Mouse (Mus musculus) midbrain, embryonic 13.5 days (tissue): ENCODE data around the gene Gm527. TPM values are rescaled to one million over a fixed set of nuclear protein-coding genes. Genes with fewer than 3 reads are reported as not detected.

Source experiments
- ATAC-seq: fragments of 200-750 bp; cut with Nextera tagmentation; 2 replicates; pipeline ENCODE4 v1.8.0; 2017; ENCODE audit warnings: mild to moderate bottlenecking, moderate TSS enrichment, moderate library complexity
- H3K27ac ChIP-seq: fragments of 300-500 bp; sonication (generic); 2 replicates; pipeline ENCODE4 v1.5.1; 2015; ENCODE audit warnings: inconsistent platforms, mild to moderate bottlenecking, moderate library complexity
- H3K27me3 ChIP-seq: fragments of 300-500 bp; sonication (generic); 2 replicates; pipeline ENCODE4 v1.6.1; 2015; ENCODE audit warnings: mild to moderate bottlenecking, inconsistent platforms
- H3K36me3 ChIP-seq: fragments of 300-500 bp; sonication (generic); 2 replicates; pipeline ENCODE4 v1.6.1; 2015; ENCODE audit warnings: mild to moderate bottlenecking, inconsistent platforms
- H3K4me1 ChIP-seq: fragments of 300-500 bp; sonication (generic); replicated peaks from 2 replicates; pipeline ENCODE4 v1.6.1; 2015; ENCODE audit warnings: inconsistent platforms
- H3K4me2 ChIP-seq: fragments of 300-500 bp; sonication (generic); replicated peaks from 2 replicates; pipeline ENCODE4 v1.6.1; 2015; ENCODE audit warnings: moderate library complexity, mild to moderate bottlenecking, inconsistent platforms
- H3K4me3 ChIP-seq: fragments of 300-500 bp; sonication (generic); replicated peaks from 2 replicates; pipeline ENCODE4 v1.5.1; 2015; ENCODE audit warnings: mild to moderate bottlenecking, inconsistent platforms
- H3K9ac ChIP-seq: fragments of 300-500 bp; sonication (generic); replicated peaks from 2 replicates; pipeline ENCODE4 v1.6.1; 2015; ENCODE audit warnings: mild to moderate bottlenecking, inconsistent platforms
- H3K9me3 ChIP-seq: fragments of 300-500 bp; sonication (generic); 2 replicates; pipeline ENCODE4 v1.6.1; 2016; ENCODE audit warnings: mild to moderate bottlenecking, inconsistent platforms
- WGBS: fragments of 180-500 bp; shearing (Covaris S2); methylation state at CpG from one replicate; pipeline ENCODE4 v1.1.7; 2015; 5-methylcytosine and 5-hydroxymethylcytosine counted together
- polyA plus RNA-seq: library from polyadenylated mRNA; unstranded; fragments of >200 nt; fragmentation: Nextera tagmentation; extraction: Ambion mirVana; gene quantifications from 2 replicates; pipeline ENCODE4 v1.2.1, GENCODE M21; 2015

The Gm527 gene
- polyA plus RNA-seq, 1 experiment from 2014 or later, result 3.2 TPM

- Histone ChIP-seq H3K27me3 (no peaks in the 10 kb centered on the region), H3K9ac (peak overlapping the region; percentile 85), H3K4me3 (peak overlapping the region; percentile 96), H3K36me3 (no peaks in the 10 kb centered on the region), H3K27ac (peak overlapping the region; percentile 92), H3K9me3 (no peaks in the 10 kb centered on the region), H3K4me2 (peak overlapping the region; percentile 97), H3K4me1 (peaks cover 64% of the 10 kb centered on the region)
- no peak for ATAC-seq
- 4% methylated on average over 19 of the region's 19 CpGs for WGBS
Observed at GRCm38 (mm10) chr12:64966652-64967435, 49.1 kb downstream of the Gm527 start.

- WGBS, result 1% methylated on average over 9 of the region's 9 CpGs
- Histone ChIP-seq H3K9me3 (no peaks in the 10 kb centered on the region), H3K4me1 (peaks cover 68% of the 10 kb centered on the region)
Observed at GRCm38 (mm10) chr12:64967470-64967869, 49.8 kb downstream of the Gm527 start.

GRCm38 (mm10) chr12:64968067-64968466 lies 50.4 kb downstream of the Gm527 start:
- no peak for ATAC-seq
- 5% methylated on average over 2 of the region's 2 CpGs for WGBS
- Histone ChIP-seq H3K9me3 (no peaks in the 10 kb centered on the region), H3K4me1 (peaks cover 71% of the 10 kb centered on the region), H3K9ac (peak overlapping the region; percentile 85), H3K4me2 (peak overlapping the region; percentile 97), H3K27ac (no peak overlapping the region), H3K4me3 (peak overlapping the region; percentile 96), H3K27me3 (no peaks in the 10 kb centered on the region), H3K36me3 (no peaks in the 10 kb centered on the region)

More at GRCm38 (mm10) chr12:64967470-64967869, 49.8 kb downstream of the Gm527 start:
- Histone ChIP-seq H3K27ac (no peak overlapping the region), H3K4me3 (peak overlapping the region; percentile 96), H3K36me3 (no peaks in the 10 kb centered on the region), H3K4me2 (peak overlapping the region; percentile 97), H3K9ac (peak overlapping the region; percentile 85), H3K27me3 (no peaks in the 10 kb centered on the region)
- ATAC-seq, result no peak

- H3K27me3 ChIP-seq, result no peaks in the 10 kb centered on the region
- H3K4me2 ChIP-seq, result peak overlapping the region; percentile 44
- H3K4me3 ChIP-seq, result no peak overlapping the region
- no peaks in the 10 kb centered on the region for H3K36me3 ChIP-seq
- H3K9ac ChIP-seq, result no peak overlapping the region
- H3K9me3 ChIP-seq, result no peaks in the 10 kb centered on the region
- ATAC-seq, result no peak
- H3K27ac ChIP-seq, result no peak overlapping the region
- peaks cover 61% of the 10 kb centered on the region for H3K4me1 ChIP-seq
Observed at GRCm38 (mm10) chr12:64971399-64971798, 53.7 kb downstream of the Gm527 start.

GRCm38 (mm10) chr12:64972063-64972462 lies 54.4 kb downstream of the Gm527 start:
- no peak for ATAC-seq
- H3K9me3 ChIP-seq, result no peaks in the 10 kb centered on the region
- no peaks in the 10 kb centered on the region for H3K27me3 ChIP-seq
- no peak overlapping the region for H3K9ac ChIP-seq
- H3K4me3 ChIP-seq, result no peak overlapping the region
- peaks cover 56% of the 10 kb centered on the region for H3K4me1 ChIP-seq
- peak overlapping the region; percentile 31 for H3K4me2 ChIP-seq
- no peak overlapping the region for H3K27ac ChIP-seq
- 83% methylated on average over 6 of the region's 6 CpGs for WGBS
- H3K36me3 ChIP-seq, result no peaks in the 10 kb centered on the region

Other genes starting within 250 kb of the Gm527 start
- gene Klhl28, start 47.6 kb downstream of the Gm527 start, polyA plus RNA-seq, result 24.4 and 30.3 TPM in 2 replicates
- gene Togaram1, start 47.9 kb downstream of the Gm527 start, polyA plus RNA-seq, result 24.7 and 26.9 TPM in 2 replicates
- gene Prpf39, start 118.4 kb downstream of the Gm527 start, polyA plus RNA-seq, result 55.0 and 56.9 TPM in 2 replicates
- 520 and 590 TPM in 2 replicates for gene Fkbp3, start 156.1 kb downstream of the Gm527 start, polyA plus RNA-seq
- 8.9 and 11.5 TPM in 2 replicates for gene Fancm, start 157.7 kb downstream of the Gm527 start, polyA plus RNA-seq